Mouse (Mus musculus): ENCODE measurements around the gene Antxrl. TPM values are rescaled to one million over a fixed set of nuclear protein-coding genes. Genes with fewer than 3 reads are reported as not detected.

Gene Antxrl
- total RNA-seq, 1 experiment from 2014 or later, result not detected

GRCm38 (mm10) chr14:34104892-34105291 lies 52.4 kb downstream of the Antxrl start:
- DNase-seq, result peak; percentile 80

GRCm38 (mm10) chr14:34106389-34107062 lies 54.0 kb downstream of the Antxrl start:
- DNase-seq, result peak; percentile 81

GRCm38 (mm10) chr14:34107594-34107993 lies 55.1 kb downstream of the Antxrl start:
- DNase-seq, result no peak

DNA sequence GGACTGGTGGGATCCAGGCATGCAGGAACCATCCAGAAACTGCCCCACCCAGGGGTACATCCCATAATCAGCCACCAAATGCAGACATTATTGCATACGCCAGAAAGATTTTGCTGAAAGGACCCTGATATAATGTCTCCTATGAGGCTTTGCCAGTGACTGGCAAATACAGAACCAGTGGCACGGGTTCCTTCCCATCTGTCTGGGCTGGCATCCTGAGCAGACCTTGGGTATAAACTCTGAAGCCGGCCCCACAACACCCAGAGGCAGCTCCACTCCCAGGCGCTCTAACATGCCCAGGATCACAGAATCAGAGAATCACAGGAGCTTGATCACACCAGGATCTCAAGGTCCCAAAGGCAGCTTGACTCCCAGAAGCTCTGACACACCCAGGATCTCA lies 61.8 kb downstream of the Antxrl start:
- no peak for DNase-seq

- peak; percentile 11 for DNase-seq
These were observed 66.7 kb downstream of the Antxrl start for GRCm38 (mm10) chr14:34119046-34119723.

- no peak for DNase-seq
These were observed 67.8 kb downstream of the Antxrl start for GRCm38 (mm10) chr14:34120016-34120910.

DNA sequence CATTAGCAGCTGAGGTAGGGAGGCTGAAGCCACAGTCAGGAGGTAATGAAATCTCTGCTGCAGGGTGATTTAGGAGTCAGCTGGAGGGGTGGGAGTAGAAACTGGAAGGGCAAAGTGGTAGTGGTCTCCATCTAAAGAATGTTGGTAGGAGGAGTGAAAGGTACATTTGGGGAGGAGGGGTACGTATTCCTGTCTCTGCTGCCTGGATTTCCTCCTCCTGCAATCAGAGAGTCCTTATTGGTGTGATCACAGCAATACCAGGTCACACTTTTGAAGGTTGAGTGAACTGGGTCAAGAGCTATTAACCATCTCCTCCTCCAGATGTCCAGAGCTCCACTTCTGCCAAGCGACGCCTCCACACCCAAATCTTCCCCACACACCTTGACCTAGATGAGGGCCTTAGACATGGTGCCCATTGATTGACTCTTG lies 68.4 kb downstream of the Antxrl start:
- DNase-seq, result no peak

DNA sequence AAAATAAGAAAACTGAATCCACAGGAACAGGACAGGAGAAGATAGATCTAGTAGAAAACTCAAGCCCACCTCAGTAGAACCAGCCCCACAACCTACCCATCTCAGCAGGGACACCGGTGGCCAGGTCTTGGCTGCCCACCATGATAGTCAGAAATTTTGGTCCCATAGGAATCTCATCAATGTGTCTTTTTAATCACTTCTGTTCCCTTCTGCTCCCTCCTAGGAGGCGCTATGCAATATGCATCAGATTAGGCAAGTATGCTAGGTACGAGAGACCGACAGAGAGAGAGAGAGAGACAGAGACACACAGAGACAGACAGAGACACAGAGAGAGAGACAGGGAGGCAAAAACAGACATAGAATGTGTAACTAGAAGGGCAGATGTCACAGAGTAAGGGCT lies 69.2 kb downstream of the Antxrl start:
- DNase-seq, result no peak

Other genes starting within 250 kb of the Antxrl start
- gene Gdf10, start 129.1 kb upstream of the Antxrl start, total RNA-seq (2021), result 10.1 and 12.8 TPM in 2 replicates
- gene Gdf2, start 111.7 kb upstream of the Antxrl start, total RNA-seq (2021), result 3.1 TPM in 1 of 2 replicates, not detected in the other
- gene Rbp3, start 98.7 kb upstream of the Antxrl start, total RNA-seq (2021), result not detected in 2 replicates
- gene Zfp488, start 73.9 kb upstream of the Antxrl start, total RNA-seq (2021), result not detected in 2 replicates
- not detected in 2 replicates for gene Gm30083, start 37.5 kb upstream of the Antxrl start, total RNA-seq (2021)
- not detected in 2 replicates for gene Gm5460, start 35.9 kb upstream of the Antxrl start, total RNA-seq (2021)
- 7.0 and 8.9 TPM in 2 replicates for gene Anxa8, start 33.3 kb downstream of the Antxrl start, total RNA-seq (2021)
- not detected in 2 replicates for gene A630023A22Rik, start 50.0 kb downstream of the Antxrl start, total RNA-seq (2021)
- gene Npy4r, start 99.8 kb downstream of the Antxrl start, total RNA-seq (2021), result 0.41 and 0.44 TPM in 2 replicates
- gene Gprin2, start 148.9 kb downstream of the Antxrl start, total RNA-seq (2021), result 0.48 and 1.2 TPM in 2 replicates
- gene Syt15, start 166.9 kb downstream of the Antxrl start, total RNA-seq (2021), result 0.44 and 1.5 TPM in 2 replicates